Mouse (Mus musculus): Measurements from ENCODE around the gene Parp6. TPM values are rescaled to one million over a fixed set of nuclear protein-coding genes. Genes with fewer than 3 reads are reported as not detected.

Parp6 gene
- 11.8 TPM for polyA plus RNA-seq (2015; fragmentation: Illumina TruSeq; extraction: RNeasy Lipid Tissue Mini Kit (QIAGEN cat#74804); ENCODE audit: insufficient read depth, low read depth, low replicate concordance)

GRCm38 (mm10) chr9:59616622-59617306 lies at the start of gene Parp6:
Gene Parp6 (plus strand): TSS chr9:59617284.

DNA sequence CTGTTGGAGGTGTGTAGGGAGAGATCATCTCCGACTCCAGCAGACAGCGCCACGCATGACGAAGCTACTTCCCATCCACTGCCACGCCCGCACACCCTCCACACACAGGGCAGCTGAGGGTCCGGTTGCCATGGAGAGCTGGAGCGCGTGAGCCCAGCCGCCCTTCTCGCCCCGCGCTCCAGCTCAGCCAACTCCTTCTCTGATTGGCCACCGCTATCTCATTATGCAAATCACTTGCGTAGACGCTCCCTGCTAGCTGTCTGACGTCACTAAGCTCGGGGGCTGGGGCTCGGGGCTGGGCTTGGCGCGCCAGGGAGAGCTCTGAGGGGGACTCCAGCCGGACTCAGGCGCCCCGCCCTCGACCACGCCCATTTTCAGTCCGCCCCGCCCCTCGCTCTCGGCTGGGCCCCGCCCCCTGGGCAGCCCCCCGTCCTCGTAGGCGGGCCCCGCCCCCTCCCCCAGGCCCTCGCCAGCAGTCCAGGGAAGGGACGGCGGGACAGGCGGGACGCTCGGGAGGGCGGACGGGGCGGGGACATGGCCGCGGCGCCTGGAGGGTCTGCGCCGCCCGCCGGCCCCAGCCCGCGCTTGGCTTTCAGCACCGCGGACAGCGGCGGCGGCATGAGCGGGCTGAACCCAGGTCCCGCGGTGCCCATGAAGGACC lies 39.1 kb upstream of the Parp6 start, which contains the start of gene Celf6:
Gene Celf6 (plus strand): TSS at position 74 of the 661 bp plus-strand sequence.

GRCm38 (mm10) chr9:59655958-59656634 lies 39.0 kb downstream of the Parp6 start, which contains the start of gene Pkm:
Gene Pkm (plus strand): TSS chr9:59656368.

DNA sequence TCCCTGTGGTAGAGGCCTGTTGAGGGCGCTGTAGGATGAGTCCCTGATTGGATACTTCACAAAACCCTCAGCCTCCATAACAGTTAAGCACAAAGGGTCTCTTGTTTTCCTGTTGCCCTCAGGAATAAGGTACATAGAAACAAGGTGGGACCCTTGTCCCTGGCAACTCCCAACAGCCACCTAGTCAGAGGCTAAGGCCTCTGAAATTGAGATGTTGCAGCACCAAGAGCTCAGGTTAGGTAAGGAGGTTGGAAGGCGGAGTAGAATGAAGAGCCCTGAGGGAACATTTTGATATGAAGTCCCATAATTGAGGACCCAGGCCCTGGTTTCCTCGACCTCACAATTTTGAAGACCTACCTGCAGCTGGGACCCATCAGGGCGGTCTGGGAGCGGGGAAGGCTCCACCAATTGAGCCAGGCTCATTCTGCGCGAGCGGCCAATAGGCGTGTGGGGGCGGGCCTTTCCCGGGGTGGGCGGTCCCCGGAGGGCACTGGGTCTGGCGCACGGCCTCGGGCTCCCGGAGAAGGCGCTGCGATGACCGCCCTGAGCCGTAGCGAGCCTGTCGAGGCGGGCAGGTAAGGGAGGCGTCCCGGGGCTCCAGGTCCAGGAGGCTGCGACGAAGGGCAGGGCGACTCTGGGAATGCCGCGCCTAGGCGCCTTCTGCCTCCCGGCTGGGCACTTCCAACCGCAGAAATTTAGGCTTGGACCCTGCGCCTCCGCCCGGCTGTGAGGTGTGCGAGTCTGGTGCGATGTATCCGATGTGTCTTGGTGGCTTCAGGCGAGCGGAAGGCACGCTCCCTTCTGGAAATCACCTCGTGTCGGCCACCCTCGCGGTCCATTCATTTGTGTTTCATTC lies 62.8 kb downstream of the Parp6 start, which contains the start of gene Gramd2:
Gene Gramd2 (plus strand): TSS at position 467 of the 856 bp plus-strand sequence.

Other genes starting within 250 kb of the Parp6 start
- 8.3 TPM for gene Arih1, start 130.7 kb upstream of the Parp6 start, polyA plus RNA-seq (2015; fragmentation: Illumina TruSeq; extraction: RNeasy Lipid Tissue Mini Kit (QIAGEN cat#74804); ENCODE audit: insufficient read depth, low read depth, low replicate concordance)
- gene Hexa, start 77.7 kb upstream of the Parp6 start, polyA plus RNA-seq (2015; fragmentation: Illumina TruSeq; extraction: RNeasy Lipid Tissue Mini Kit (QIAGEN cat#74804); ENCODE audit: insufficient read depth, low read depth, low replicate concordance) = 22.5 TPM
- not detected for gene Tmem202, start 77.4 kb upstream of the Parp6 start, polyA plus RNA-seq (2015; fragmentation: Illumina TruSeq; extraction: RNeasy Lipid Tissue Mini Kit (QIAGEN cat#74804); ENCODE audit: insufficient read depth, low read depth, low replicate concordance)
- gene Celf6, start 39.4 kb upstream of the Parp6 start, polyA plus RNA-seq (2015; fragmentation: Illumina TruSeq; extraction: RNeasy Lipid Tissue Mini Kit (QIAGEN cat#74804); ENCODE audit: insufficient read depth, low read depth, low replicate concordance) = not detected
- 55.5 TPM for gene Pkm, start 39.1 kb downstream of the Parp6 start, polyA plus RNA-seq (2015; fragmentation: Illumina TruSeq; extraction: RNeasy Lipid Tissue Mini Kit (QIAGEN cat#74804); ENCODE audit: insufficient read depth, low read depth, low replicate concordance)
- gene Gramd2, start 62.9 kb downstream of the Parp6 start, polyA plus RNA-seq (2015; fragmentation: Illumina TruSeq; extraction: RNeasy Lipid Tissue Mini Kit (QIAGEN cat#74804); ENCODE audit: insufficient read depth, low read depth, low replicate concordance) = 0.26 TPM
- 0.92 TPM for gene Senp8, start 133.4 kb downstream of the Parp6 start, polyA plus RNA-seq (2015; fragmentation: Illumina TruSeq; extraction: RNeasy Lipid Tissue Mini Kit (QIAGEN cat#74804); ENCODE audit: insufficient read depth, low read depth, low replicate concordance)
- 3.0 TPM for gene Myo9a, start 133.6 kb downstream of the Parp6 start, polyA plus RNA-seq (2015; fragmentation: Illumina TruSeq; extraction: RNeasy Lipid Tissue Mini Kit (QIAGEN cat#74804); ENCODE audit: insufficient read depth, low read depth, low replicate concordance)